Mouse (Mus musculus): ENCODE data around the gene Yipf7. TPM values are rescaled to one million over a fixed set of nuclear protein-coding genes. Genes with fewer than 3 reads are reported as not detected.

Yipf7 gene
- total RNA-seq (2014; rRNA removed; ENCODE audit: low replicate concordance), result 55.3 and 103 TPM in 2 replicates
- polyA plus RNA-seq (2015; fragmentation: Nextera tagmentation; extraction: Ambion mirVana), result 107 and 118 TPM in 2 replicates

DNA sequence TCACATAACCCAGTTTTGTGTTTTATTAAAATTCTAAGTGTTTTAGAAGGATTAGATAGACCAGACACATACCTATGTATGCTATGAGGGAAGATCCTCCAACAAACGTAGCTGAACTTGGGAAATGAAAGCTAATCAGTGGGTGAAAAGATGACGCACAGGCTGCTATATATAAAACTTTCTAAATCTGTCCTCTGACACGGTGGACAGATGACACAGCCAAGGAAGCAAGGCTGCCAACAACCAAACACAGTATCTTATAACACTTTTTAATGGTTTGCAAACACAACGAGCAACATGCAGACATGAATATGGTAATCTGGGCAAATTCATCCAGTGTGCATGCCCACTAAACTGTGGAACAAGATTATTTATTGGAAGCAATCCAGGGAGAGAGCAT is at the start of gene Yipf7:
TSS of gene Yipf7 (minus strand) at position 160 of the 400 bp plus-strand sequence.
- 17% methylated on average over 4 of the region's 4 CpGs for WGBS
- H3K27me3 ChIP-seq (ENCODE audit: control insufficient read depth, insufficient read depth, low read length), result no peaks in the 10 kb centered on the region
- H3K4me2 ChIP-seq (ENCODE audit: low read depth, low read length), result peak within 1 kb of the TSS; percentile 55
- ATAC-seq (ENCODE audit: insufficient read depth, low read depth) (peak; percentile 92), DNase-seq (ENCODE audit: low spot score) (peak; percentile 84)
- H3K36me3 ChIP-seq (replicated peaks; ENCODE audit: control insufficient read depth, insufficient read depth, low read length), result no peaks in the 10 kb centered on the region
- peak within 1 kb of the TSS; percentile 92 for H3K27ac ChIP-seq (ENCODE audit: low read depth)
- H3K9me3 ChIP-seq (replicated peaks; ENCODE audit: control insufficient read depth, low read length), result no peaks in the 10 kb centered on the region
- peaks cover 7% of the 10 kb centered on the region; the same call in 1 of the 2 replicates for H3K4me1 ChIP-seq (ENCODE audit: control insufficient read depth, insufficient read depth)
- TF ChIP-seq EP300 (IDR thresholded peaks at IDR 0.05; ENCODE audit: low read depth) (0 out of 2 replicates have a peak, but pooled peaks have one; percentile 68), CTCF (IDR thresholded peaks at IDR 0.05; ENCODE audit: low read depth) (no peak)
- H3K4me3 ChIP-seq (ENCODE audit: low read depth, low read length), result peak within 1 kb of the TSS; percentile 41
- peak within 1 kb of the TSS; percentile 46; the same call in 1 of the 2 replicates for H3K9ac ChIP-seq (replicated peaks; ENCODE audit: low read depth, low read length)

DNA sequence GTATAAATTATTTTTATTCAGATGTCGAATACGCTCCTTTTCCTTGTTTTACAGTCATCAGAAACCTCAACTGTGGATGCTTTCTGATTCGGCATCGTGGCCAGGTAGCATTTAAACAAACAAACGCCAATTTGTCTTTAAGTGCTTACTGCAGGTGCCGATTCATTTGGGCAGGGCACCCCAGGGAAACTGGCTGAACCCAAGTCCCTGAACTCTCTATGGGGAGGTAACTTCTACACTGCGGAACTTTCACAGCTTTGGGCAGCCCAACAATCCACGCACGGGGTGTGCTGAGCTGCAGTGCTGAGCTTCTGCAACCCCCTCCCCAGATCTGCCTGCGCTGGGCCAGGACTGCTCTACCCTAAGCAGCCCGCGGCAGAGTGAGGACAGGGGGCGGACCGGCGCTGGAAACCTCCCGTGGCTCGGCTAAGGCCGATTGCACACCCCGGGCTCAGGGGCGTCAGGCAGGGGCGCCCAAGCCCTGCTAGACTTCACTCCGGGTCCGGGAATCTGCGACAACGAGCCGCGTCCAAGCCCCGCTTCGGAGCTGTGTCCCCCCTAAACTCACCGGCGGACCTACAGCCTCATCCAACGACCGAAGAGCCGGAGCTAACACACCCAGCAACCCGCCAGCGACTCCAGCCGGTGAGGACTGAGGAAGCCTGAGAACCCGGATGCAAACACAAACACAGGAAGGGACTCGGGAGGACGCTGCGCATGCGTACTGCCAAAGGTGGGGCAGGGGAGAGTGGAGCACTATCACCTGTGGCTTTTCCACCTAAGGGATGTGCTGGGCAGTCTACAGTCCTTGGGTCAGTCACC is 49.4 kb upstream of the Yipf7 start, which contains the start of gene Gnpda2:
TSS of gene Gnpda2 (minus strand) at position 701 of the 822 bp plus-strand sequence.
- Histone ChIP-seq H3K36me3 (replicated peaks; ENCODE audit: control insufficient read depth, insufficient read depth, low read length) (peaks cover 14% of the 10 kb centered on the region), H3K4me1 (ENCODE audit: control insufficient read depth, insufficient read depth) (peaks cover 8% of the 10 kb centered on the region), H3K27me3 (ENCODE audit: control insufficient read depth, insufficient read depth, low read length) (no peaks in the 10 kb centered on the region), H3K9me3 (replicated peaks; ENCODE audit: control insufficient read depth, low read length) (no peaks in the 10 kb centered on the region), H3K9ac (replicated peaks; ENCODE audit: low read depth, low read length) (peak within 1 kb of the TSS; percentile 70), H3K4me3 (ENCODE audit: low read depth, low read length) (peak within 1 kb of the TSS; percentile 67), H3K4me2 (ENCODE audit: low read depth, low read length) (peak within 1 kb of the TSS; percentile 78), H3K27ac (ENCODE audit: low read depth) (peak within 1 kb of the TSS; percentile 66)
- ATAC-seq (ENCODE audit: insufficient read depth, low read depth) (peak; percentile 95), DNase-seq (ENCODE audit: low spot score) (peak; percentile 91)
- 3% methylated on average over 42 of the region's 42 CpGs for WGBS
- TF ChIP-seq CTCF (IDR thresholded peaks at IDR 0.05; ENCODE audit: low read depth) (peak; percentile 46), EP300 (IDR thresholded peaks at IDR 0.05; ENCODE audit: low read depth) (no peak)

DNA sequence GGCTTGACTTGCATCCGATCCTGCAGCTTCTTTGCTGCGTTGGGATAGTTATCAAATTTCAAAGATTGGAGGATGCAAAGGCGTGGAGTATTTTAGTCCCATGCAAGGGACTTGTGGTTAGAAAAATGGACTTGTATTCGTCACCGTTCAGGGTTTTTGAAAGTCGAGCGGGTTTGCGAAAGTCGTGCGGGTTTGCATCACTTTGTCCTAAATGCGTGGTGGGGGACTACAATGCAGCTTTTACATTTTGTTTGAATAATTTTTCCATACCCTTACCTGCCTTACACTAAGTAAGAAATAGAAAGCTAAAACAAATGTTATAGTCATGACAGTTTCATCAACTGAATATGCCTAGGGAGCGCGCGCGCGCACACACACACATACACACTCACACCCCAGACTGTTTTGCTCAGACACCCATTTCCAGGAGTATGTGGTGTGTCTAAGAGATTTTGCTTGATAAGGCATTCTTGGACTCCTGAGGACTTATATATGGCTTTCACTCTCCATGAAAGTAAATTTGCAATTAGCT is 15.0 kb upstream of the Yipf7 start:
- DNase-seq (ENCODE audit: low spot score) (peak; percentile 25), ATAC-seq (ENCODE audit: insufficient read depth, low read depth) (no peak)
- no peak for TF ChIP-seq EP300 (IDR thresholded peaks at IDR 0.05; ENCODE audit: low read depth)
- TF ChIP-seq CTCF (IDR thresholded peaks at IDR 0.05; ENCODE audit: low read depth), result no peak
- 12% methylated on average over 16 of the region's 16 CpGs for WGBS
- H3K36me3 ChIP-seq (replicated peaks; ENCODE audit: control insufficient read depth, insufficient read depth, low read length), result peaks cover 27% of the 10 kb centered on the region
- 0 out of 2 replicates have a peak, but pooled peaks cover 9% of the 10 kb centered on the region for H3K4me1 ChIP-seq (ENCODE audit: control insufficient read depth, insufficient read depth)
- H3K9me3 ChIP-seq (replicated peaks; ENCODE audit: control insufficient read depth, low read length), result no peaks in the 10 kb centered on the region
- H3K4me3 ChIP-seq (ENCODE audit: low read depth, low read length), result peak overlapping the region; percentile 99
- H3K4me2 ChIP-seq (ENCODE audit: low read depth, low read length), result peak overlapping the region; percentile 66
- H3K9ac ChIP-seq (replicated peaks; ENCODE audit: low read depth, low read length), result peak overlapping the region; percentile 98
- no peaks in the 10 kb centered on the region for H3K27me3 ChIP-seq (ENCODE audit: control insufficient read depth, insufficient read depth, low read length)
- H3K27ac ChIP-seq (ENCODE audit: low read depth), result peak overlapping the region; percentile 96

DNA sequence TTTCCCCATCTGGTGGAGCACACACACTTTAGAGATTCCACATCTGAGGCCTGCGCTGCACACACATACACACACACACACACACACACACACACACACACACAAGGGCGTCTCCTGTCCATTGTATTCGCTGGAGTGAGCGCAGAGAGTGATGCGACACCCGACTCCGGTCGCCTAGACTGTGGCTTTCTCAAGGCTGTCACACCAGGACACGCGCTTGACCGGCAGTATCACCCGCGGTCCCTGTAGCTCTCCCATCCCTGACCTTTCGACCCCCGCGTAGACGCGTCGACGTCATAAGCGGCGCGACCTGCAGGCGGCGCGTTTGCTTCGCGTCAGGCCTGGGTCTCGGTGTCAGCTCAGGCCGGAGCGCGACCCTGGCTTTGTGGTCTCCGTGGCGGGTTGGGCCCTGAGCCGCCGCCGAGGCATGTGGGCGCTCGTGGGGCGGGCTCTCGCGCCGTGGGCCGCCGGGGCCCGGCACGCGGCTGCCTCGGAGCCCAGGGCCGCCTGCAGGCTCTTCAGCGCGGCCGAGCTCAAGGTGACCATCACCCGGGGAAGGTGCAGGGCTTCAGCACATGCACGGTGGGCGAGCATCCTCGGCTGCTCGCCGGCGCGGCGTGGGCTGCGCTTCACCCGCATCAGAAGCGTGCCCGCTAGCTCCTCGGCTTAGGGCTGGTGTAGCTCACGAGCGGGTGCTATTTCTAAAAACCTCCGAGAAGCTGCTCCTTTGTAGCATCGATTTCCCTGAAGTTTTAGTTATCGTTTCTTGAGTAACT is 14.4 kb upstream of the Yipf7 start, which contains the start of gene Guf1:
TSS of gene Guf1 (plus strand) at position 296 of the 776 bp plus-strand sequence.
- Histone ChIP-seq H3K9me3 (replicated peaks; ENCODE audit: control insufficient read depth, low read length) (no peaks in the 10 kb centered on the region), H3K4me3 (ENCODE audit: low read depth, low read length) (peak within 1 kb of the TSS; percentile 99), H3K4me1 (ENCODE audit: control insufficient read depth, insufficient read depth) (0 out of 2 replicates have a peak, but pooled peaks cover 9% of the 10 kb centered on the region), H3K27ac (ENCODE audit: low read depth) (peak within 1 kb of the TSS; percentile 96), H3K36me3 (replicated peaks; ENCODE audit: control insufficient read depth, insufficient read depth, low read length) (peaks cover 23% of the 10 kb centered on the region), H3K9ac (replicated peaks; ENCODE audit: low read depth, low read length) (peak within 1 kb of the TSS; percentile 98), H3K27me3 (ENCODE audit: control insufficient read depth, insufficient read depth, low read length) (no peaks in the 10 kb centered on the region), H3K4me2 (ENCODE audit: low read depth, low read length) (peak within 1 kb of the TSS; percentile 66)
- DNase-seq (ENCODE audit: low spot score) (peak; percentile 83), ATAC-seq (ENCODE audit: insufficient read depth, low read depth) (peak; percentile 98)
- TF ChIP-seq CTCF (IDR thresholded peaks at IDR 0.05; ENCODE audit: low read depth) (peak; percentile 12; the same call in 1 of the 2 replicates), EP300 (IDR thresholded peaks at IDR 0.05; ENCODE audit: low read depth) (no peak)
- WGBS, result under 1% methylated on average over 70 of the region's 72 CpGs

DNA sequence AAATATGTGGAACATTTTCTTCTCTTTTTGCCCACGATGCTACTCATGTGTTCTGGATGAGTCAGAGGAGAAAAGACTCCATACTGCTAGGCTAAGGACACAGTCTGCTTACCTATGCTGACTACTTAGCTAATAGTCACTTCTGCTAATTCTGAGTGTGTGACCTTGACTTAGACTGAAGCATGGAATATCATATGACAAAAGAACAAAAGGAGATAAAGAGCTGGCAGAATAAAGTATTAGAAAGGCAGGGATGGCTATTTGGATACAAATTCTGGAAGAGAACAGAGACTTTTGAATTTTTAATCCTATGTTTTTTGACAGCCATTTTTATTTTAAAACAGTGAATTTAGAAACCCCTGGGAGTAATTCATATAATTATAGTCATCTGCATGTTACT is 768 bp downstream of the Yipf7 start:
- Histone ChIP-seq H3K4me3 (ENCODE audit: low read depth, low read length) (peak overlapping the region; percentile 41; the same call in 1 of the 2 replicates), H3K9ac (replicated peaks; ENCODE audit: low read depth, low read length) (no peak overlapping the region), H3K36me3 (replicated peaks; ENCODE audit: control insufficient read depth, insufficient read depth, low read length) (no peaks in the 10 kb centered on the region), H3K9me3 (replicated peaks; ENCODE audit: control insufficient read depth, low read length) (no peaks in the 10 kb centered on the region), H3K4me1 (ENCODE audit: control insufficient read depth, insufficient read depth) (peaks cover 7% of the 10 kb centered on the region; the same call in 1 of the 2 replicates), H3K27ac (ENCODE audit: low read depth) (peak overlapping the region; percentile 92), H3K4me2 (ENCODE audit: low read depth, low read length) (peak overlapping the region; percentile 55), H3K27me3 (ENCODE audit: control insufficient read depth, insufficient read depth, low read length) (no peaks in the 10 kb centered on the region)
- 71% methylated on average over 1 of the region's 1 CpGs for WGBS
- no peak for TF ChIP-seq EP300 (IDR thresholded peaks at IDR 0.05; ENCODE audit: low read depth)
- no peak for TF ChIP-seq CTCF (IDR thresholded peaks at IDR 0.05; ENCODE audit: low read depth)
- DNase-seq (ENCODE audit: low spot score), result peak; percentile 55
- peak; percentile 75 for ATAC-seq (ENCODE audit: insufficient read depth, low read depth)

Measured in heart, postnatal 0 days (tissue).